Mouse (Mus musculus) urinary bladder, postnatal 0 days (tissue): Measurements from ENCODE around the gene Polr2i. TPM values are rescaled to one million over a fixed set of nuclear protein-coding genes. Genes with fewer than 3 reads are reported as not detected.

Source experiments
- polyA plus RNA-seq: library from polyadenylated mRNA; unstranded; fragments of >200 nt; fragmentation: Nextera tagmentation; extraction: Ambion mirVana; gene quantifications from 2 replicates; pipeline ENCODE4 v1.2.1, GENCODE M21; 2015

The Polr2i gene
- 74.1 and 98.9 TPM in 2 replicates for polyA plus RNA-seq

GRCm38 (mm10) chr7:30231669-30232454 is at the start of gene Polr2i, which contains the start of gene Tbcb:
Gene Polr2i, plus strand, starts transcription at chr7:30231948.
Gene Tbcb, minus strand, starts transcription at chr7:30232272.

GRCm38 (mm10) chr7:30183879-30184289 is 47.9 kb upstream of the Polr2i start, which contains the start of gene Cox7a1:
Gene Cox7a1, plus strand, starts transcription at chr7:30184144.

GRCm38 (mm10) chr7:30198481-30198971 is 33.2 kb upstream of the Polr2i start, which contains the start of gene Capns1:
Gene Capns1, minus strand, starts transcription at chr7:30198811.

GRCm38 (mm10) chr7:30235625-30236024 is 3.9 kb downstream of the Polr2i start, which contains the start of gene Ovol3:
Gene Ovol3, minus strand, starts transcription at chr7:30235725.

GRCm38 (mm10) chr7:30279951-30280669 is 48.4 kb downstream of the Polr2i start, which contains the start of the genes Thap8 and Wdr62:
Gene Thap8, plus strand, starts transcription at chr7:30280094.
Gene Wdr62, minus strand, starts transcription at chr7:30280419.

Other genes starting within 250 kb of the Polr2i start
- gene Zfp568, start 248.0 kb upstream of the Polr2i start, polyA plus RNA-seq, result 9.7 and 10.7 TPM in 2 replicates
- gene Zfp14, start 180.6 kb upstream of the Polr2i start, polyA plus RNA-seq, result 1.2 TPM in 2 replicates
- gene Zfp82, start 159.0 kb upstream of the Polr2i start, polyA plus RNA-seq, result 2.1 and 2.2 TPM in 2 replicates
- not detected in 2 replicates for gene Gm26920, start 141.5 kb upstream of the Polr2i start, polyA plus RNA-seq
- 2.9 and 3.6 TPM in 2 replicates for gene Zfp566, start 141.4 kb upstream of the Polr2i start, polyA plus RNA-seq
- 44.4 and 53.0 TPM in 2 replicates for gene Zfp260, start 137.2 kb upstream of the Polr2i start, polyA plus RNA-seq
- 4.2 and 4.5 TPM in 2 replicates for gene Zfp382, start 110.0 kb upstream of the Polr2i start, polyA plus RNA-seq
- 5.7 and 6.8 TPM in 2 replicates for gene Zfp146, start 62.2 kb upstream of the Polr2i start, polyA plus RNA-seq
- 21.7 and 23.2 TPM in 2 replicates for gene Cox7a1, start 47.8 kb upstream of the Polr2i start, polyA plus RNA-seq
- 152 and 156 TPM in 2 replicates for gene Capns1, start 33.1 kb upstream of the Polr2i start, polyA plus RNA-seq
- 151 and 152 TPM in 2 replicates for gene Tbcb, start 324 bp downstream of the Polr2i start, polyA plus RNA-seq
- gene Ovol3, start 3.8 kb downstream of the Polr2i start, polyA plus RNA-seq, result not detected in 2 replicates
- 0.35 and 0.42 TPM in 2 replicates for gene Thap8, start 48.1 kb downstream of the Polr2i start, polyA plus RNA-seq
- 1.8 and 3.0 TPM in 2 replicates for gene Wdr62, start 48.5 kb downstream of the Polr2i start, polyA plus RNA-seq
- gene Clip3, start 59.8 kb downstream of the Polr2i start, polyA plus RNA-seq, result 13.0 and 13.9 TPM in 2 replicates
- 44.3 and 50.6 TPM in 2 replicates for gene Alkbh6, start 76.8 kb downstream of the Polr2i start, polyA plus RNA-seq
- gene Syne4, start 82.9 kb downstream of the Polr2i start, polyA plus RNA-seq, result 3.8 and 4.1 TPM in 2 replicates
- not detected in 2 replicates for gene E130208F15Rik, start 89.8 kb downstream of the Polr2i start, polyA plus RNA-seq
- gene Sdhaf1, start 91.9 kb downstream of the Polr2i start, polyA plus RNA-seq, result 15.7 and 16.6 TPM in 2 replicates
- gene Lrfn3, start 130.8 kb downstream of the Polr2i start, polyA plus RNA-seq, result 2.8 and 3.7 TPM in 2 replicates
- gene Tyrobp, start 181.8 kb downstream of the Polr2i start, polyA plus RNA-seq, result 74.3 and 230 TPM in 2 replicates
- 2.4 and 10.2 TPM in 2 replicates for gene Hcst, start 187.9 kb downstream of the Polr2i start, polyA plus RNA-seq
- gene Nfkbid, start 189.8 kb downstream of the Polr2i start, polyA plus RNA-seq, result 0.84 and 1.4 TPM in 2 replicates
- 8.7 and 9.1 TPM in 2 replicates for gene Aplp1, start 213.6 kb downstream of the Polr2i start, polyA plus RNA-seq
- not detected in 2 replicates for gene Kirrel2, start 225.7 kb downstream of the Polr2i start, polyA plus RNA-seq
- 0.12 TPM in 1 of 2 replicates, not detected in the other for gene Nphs1, start 226.4 kb downstream of the Polr2i start, polyA plus RNA-seq